Mouse (Mus musculus) erythroblast, embryonic 14.5 days (primary cell): ENCODE results near the gene Pmel.

ENCODE experiments used
- GATA1 ChIP-seq: IDR thresholded peaks from 2 replicates; pipeline ENCODE4 v1.6.1; 2012; ENCODE audit warnings: low read length, inconsistent platforms, mixed read lengths
- TAL1 ChIP-seq: IDR thresholded peaks from 3 replicates; pipeline ENCODE4 v1.6.1; 2012; ENCODE audit warnings: low read length, inconsistent platforms, mixed read lengths

DNA sequence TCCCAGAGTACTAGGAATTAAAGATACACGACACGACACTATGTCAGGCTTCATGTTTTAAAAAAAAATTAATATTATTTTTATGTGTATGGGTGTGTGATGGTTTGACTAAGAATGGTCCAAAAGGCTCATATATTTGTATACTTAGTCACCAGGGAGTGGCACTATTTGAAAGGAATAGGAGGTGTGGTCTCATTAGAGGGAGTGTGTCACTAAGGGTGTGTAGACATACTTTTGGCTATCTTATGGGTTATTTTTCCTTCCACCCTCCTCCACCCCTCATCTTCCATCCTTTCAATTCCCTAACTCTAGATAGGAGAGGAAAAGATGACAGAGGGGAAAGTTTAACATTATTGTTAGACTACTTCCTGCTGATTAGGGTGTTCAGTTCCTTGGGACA is 38.2 kb upstream of the Pmel start:
- TF ChIP-seq GATA1: no peak
- no peak for TF ChIP-seq TAL1
